Mouse (Mus musculus) spleen, postnatal 36 days (tissue): ENCODE measurements around the gene C130074G19Rik.
A peak's percentile ranks its signal among the peaks of the same experiment; 100 is the strongest.

Source experiments
- DNase-seq, 2 experiments: peaks; one replicate each; pipeline ENCODE4 v3.0.0; 2022; ENCODE audit warnings: low spot score in 2 of 2, mixed read lengths in 1 of 2

The C130074G19Rik gene

DNA sequence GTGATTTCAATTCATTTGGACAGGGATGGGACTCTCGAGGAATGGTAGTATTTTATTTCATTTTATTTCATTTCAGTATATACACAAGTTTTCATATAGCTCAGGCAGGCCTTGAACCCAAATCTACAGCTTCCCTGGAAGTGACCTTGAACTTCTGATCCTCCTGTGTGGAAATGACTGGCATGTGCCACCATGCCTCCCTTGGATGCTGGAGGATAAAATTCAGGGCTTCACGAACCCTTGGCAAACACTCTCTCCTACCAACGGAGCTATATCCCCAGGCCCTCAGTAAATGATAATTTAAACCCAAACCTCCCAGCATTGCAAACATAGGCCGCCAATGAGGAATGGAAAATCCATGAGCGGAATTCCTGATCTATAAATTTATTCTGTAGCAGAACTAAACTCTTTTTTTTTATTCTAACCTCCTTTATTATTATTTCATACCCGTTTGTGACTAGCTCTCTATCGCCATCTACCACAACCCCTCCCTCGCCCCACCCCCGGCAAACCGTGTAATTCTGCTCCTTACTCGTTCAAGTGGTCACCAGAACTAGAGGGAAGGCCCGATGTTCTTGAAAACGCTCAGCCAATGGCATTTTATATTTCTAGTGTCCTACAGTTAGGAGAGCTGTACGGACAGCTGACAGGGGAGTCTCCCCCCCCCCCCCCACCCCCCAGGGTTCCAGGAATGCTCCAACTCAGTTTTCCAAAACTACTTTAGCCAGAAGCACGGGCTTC is 38.5 kb downstream of the C130074G19Rik start:
- peak in 1 of 2 experiments; percentile 47 for DNase-seq

DNA sequence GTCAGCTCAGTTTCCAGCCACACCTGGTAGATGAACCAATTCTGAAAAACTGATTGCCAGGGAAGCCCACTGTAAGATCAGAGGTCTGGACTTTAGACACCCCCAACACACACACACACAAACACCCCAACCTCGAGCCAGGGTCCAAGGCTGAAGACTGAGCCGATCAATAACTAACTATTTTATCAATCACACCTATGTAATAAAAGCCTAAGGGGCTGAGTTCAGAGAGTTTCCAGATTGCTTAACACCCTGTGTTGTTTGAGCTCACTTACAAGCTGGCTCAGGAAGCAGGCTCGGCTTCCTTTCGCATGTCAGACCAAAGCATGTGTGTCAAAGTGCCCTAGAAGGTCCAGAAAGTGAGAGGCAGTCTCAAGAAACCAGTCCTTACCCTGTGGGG is 45.4 kb downstream of the C130074G19Rik start:
- no peak for DNase-seq

DNA sequence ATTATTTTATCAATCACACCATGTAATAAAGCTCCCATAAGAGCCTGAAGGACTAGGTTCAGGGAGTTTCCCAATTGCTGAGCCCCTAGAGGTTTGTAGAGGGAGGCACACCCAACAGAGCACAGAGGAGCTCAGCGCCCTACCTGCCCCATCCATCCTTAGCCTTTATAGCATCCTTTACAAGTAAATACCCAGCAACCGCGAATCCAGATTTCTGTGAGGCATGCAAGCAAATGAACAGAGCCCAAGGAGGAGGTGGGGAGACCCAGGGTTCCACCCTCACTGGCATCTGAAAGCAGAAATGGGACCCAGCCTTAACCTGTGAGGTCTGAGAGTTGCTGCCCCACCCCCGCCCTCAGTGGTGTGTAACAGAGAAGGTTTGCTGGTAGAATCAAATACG is 46.7 kb downstream of the C130074G19Rik start:
- no peak for DNase-seq

DNA sequence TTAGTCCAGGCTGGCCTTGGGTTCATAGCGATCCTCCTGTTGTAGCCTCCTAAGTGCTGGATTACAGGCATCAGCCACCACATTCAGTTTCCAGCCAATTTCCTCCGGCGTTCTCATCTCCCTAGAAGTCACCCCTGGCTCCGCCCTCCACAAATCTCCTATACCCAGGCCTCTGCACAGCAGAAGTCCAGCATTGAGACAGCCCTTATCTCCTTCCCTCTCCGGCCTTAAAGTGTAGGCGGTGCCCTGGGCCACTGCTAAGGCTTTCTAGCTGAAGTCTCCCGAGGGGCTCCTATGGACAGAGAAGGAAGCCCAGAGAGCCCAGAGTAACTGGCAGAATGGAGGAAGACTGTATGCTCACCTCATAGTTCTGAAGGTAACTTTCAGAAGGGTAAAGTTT is 49.5 kb downstream of the C130074G19Rik start:
- no peak for DNase-seq

DNA sequence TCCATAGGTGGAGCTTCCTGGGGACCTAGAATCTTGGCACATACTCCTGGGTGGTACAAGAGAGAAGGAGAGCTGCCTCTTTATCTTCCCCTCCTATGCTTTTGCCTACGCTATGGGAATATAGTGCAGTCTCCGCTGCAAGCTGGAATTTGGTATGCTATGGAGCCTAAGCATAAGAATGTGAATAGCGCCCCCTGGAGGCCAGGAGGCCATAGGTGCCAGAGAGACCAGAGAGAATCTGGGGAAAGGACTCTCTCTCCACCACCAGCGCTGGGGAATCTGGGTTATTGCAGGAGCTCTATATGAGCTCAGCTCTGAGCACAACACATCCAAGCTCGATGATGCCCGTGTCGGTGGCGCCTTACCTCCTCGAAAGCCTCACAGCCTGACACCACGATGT is 50.8 kb downstream of the C130074G19Rik start:
- DNase-seq, result no peak

DNA sequence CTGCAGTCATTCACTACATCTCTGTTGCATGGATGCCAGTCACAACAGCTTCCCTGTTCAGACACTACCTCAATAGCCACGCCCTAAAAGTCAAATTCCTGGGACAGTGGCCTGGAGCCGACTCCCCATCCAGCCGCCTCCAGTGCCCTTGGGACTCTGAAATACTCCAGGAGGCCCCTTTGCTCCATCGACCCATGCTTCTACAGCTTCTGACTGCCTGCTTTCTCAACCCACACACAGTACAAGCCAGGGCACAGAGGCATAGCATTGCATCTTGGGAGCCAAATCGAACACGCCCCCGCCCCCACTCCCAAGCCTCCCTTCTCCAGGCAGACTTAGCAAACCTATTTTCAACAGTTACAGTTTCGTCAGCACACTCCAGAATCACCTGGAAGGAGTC is 53.1 kb downstream of the C130074G19Rik start:
- no peak for DNase-seq

DNA sequence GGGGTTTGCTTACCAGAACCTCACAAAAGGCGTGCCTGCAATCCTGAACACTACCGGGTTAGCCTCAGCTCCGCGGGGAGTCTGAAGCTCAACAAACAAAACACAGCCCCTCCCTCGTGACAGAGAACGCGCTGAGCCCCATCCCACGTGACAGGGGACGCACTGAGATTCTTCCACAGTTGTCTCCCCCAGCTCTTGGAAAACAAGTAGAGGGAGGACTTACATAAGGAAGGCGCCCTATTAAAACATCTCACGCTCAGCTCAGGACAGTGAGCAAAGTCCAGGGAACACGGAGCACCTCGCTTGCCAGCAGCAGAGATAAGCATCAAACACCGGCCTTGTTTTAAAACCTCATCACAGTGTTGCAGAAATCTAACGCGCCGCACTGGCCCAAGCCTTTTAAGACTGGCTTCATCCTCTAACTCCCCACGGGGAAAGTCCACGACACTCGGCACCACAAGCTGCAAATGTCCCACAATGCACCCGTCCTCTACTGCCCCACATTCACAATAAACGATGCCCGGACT is 55.8 kb downstream of the C130074G19Rik start:
- DNase-seq, result no peak

DNA sequence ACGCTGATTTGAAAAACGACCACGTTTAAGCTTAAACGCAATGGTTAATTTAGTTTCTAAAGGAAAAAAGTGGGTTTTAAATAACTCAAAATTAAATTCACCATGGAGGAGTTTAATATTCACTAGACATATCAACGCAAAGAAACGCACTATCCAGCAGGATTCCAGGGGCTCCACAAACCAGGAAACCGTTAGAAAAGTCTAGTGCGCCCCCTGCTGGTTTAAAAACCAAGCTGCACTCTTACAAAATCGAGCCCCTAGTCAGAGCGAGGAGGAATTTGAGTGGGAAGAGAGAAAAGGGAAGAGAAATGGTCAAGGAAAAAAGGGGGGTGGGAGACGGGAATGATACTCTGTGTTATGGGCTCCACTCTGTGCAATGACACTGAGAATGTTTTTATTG is 57.9 kb downstream of the C130074G19Rik start:
- no peak for DNase-seq

DNA sequence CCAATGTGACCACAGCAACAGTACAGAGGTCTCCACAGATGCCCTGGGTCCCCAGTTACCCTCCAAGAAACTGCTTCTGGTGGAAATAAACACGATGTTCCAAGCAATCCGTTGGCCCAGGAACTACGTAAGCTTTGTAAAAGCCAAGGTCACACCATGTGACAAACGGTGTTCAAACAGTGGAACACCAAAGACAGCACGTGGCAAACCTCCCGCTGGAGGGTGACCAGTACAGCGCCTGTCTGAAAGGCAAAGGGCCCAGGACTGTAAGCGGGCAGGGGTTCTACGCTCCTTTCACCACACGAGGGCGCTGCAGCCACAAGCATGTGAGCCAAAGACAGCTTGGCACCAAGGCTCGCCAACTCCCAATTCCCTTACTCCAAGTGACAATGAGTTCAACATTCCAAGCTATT is 58.6 kb downstream of the C130074G19Rik start:
- peak; percentile 68 to 74 for DNase-seq

DNA sequence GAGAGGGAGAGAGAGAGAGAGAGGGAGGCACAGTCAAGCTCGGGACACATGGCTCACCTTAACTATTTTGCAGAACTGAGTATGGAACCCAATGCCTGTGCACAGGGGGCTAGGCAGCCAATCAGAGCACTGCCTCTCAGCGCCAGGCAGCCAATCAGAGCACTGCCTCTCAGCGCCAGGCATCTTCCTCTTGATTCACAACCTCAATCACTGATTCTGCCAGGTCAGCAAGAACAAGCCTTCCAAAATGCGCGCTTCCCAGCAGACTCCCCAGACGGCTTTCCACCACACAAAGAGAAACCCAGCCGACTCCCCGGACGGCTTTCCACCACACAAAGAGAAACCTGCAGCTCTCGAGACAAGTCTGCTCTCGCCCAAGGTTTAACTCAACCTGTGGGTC is 60.3 kb downstream of the C130074G19Rik start:
- DNase-seq, result no peak
